Mouse (Mus musculus) E14TG2a.4 (cell line): Measurements from ENCODE around the gene Map3k13.
"Not testable (repeated sequence)": the region's sequence is repeated elsewhere in the genome, so short reads cannot be mapped to it uniquely, and the experiment has no call there.

Source experiments
- H3K27me3 ChIP-seq: 2 replicates; pipeline ENCODE4 v1.6.1; 2014; ENCODE audit warnings: low read length, control low read depth; ENCODE audit not compliant: insufficient read depth
- H3K36me3 ChIP-seq: 2 replicates; pipeline ENCODE4 v1.6.1; 2014; ENCODE audit warnings: low read length, control low read depth; ENCODE audit not compliant: insufficient read depth
- H3K4me1 ChIP-seq: replicated peaks from 2 replicates; pipeline ENCODE4 v1.6.1; 2014; ENCODE audit warnings: low read depth, low read length, control low read depth
- H3K4me3 ChIP-seq: replicated peaks from 2 replicates; pipeline ENCODE4 v1.5.1; 2014; ENCODE audit warnings: mild to moderate bottlenecking, low read length
- H3K9me3 ChIP-seq: 2 replicates; pipeline ENCODE4 v1.6.1; 2014; ENCODE audit warnings: low read length, control low read depth
- CTCF ChIP-seq: conservative IDR thresholded peaks from 2 replicates; pipeline ENCODE4 v1.5.1; 2014; ENCODE audit warnings: low read length
- NANOG ChIP-seq: IDR thresholded peaks from 2 replicates; pipeline ENCODE4 v1.6.1; 2014; ENCODE audit warnings: borderline replicate concordance, low read length, mixed read lengths
- POU5F1 ChIP-seq: IDR thresholded peaks from 2 replicates; pipeline ENCODE4 v1.6.1; 2014; ENCODE audit warnings: low read length, borderline replicate concordance

Map3k13 gene

GRCm38 (mm10) chr16:21794697-21795045, 525 bp downstream of the Map3k13 start:
- no peak for TF ChIP-seq POU5F1
- no peak for TF ChIP-seq NANOG
- no peak for TF ChIP-seq CTCF
- H3K9me3 ChIP-seq, result peaks cover 4% of the 10 kb centered on the region
- H3K36me3 ChIP-seq, result peaks cover 6% of the 10 kb centered on the region
- H3K27me3 ChIP-seq, result peaks cover 14% of the 10 kb centered on the region
- H3K4me3 ChIP-seq, result peak overlapping the region; percentile 93
- peaks cover 11% of the 10 kb centered on the region for H3K4me1 ChIP-seq

- TF ChIP-seq CTCF, result no peak
- TF ChIP-seq POU5F1, result no peak
- TF ChIP-seq NANOG, result no peak
- Histone ChIP-seq H3K4me1 (peaks cover 11% of the 10 kb centered on the region), H3K36me3 (peaks cover 10% of the 10 kb centered on the region), H3K4me3 (peak overlapping the region; percentile 93), H3K27me3 (peaks cover 14% of the 10 kb centered on the region), H3K9me3 (peaks cover 4% of the 10 kb centered on the region)
Measured at GRCm38 (mm10) chr16:21795071-21795470, 925 bp downstream of the Map3k13 start.

GRCm38 (mm10) chr16:21804258-21804657, 10.1 kb downstream of the Map3k13 start:
- no peaks in the 10 kb centered on the region for H3K27me3 ChIP-seq
- peaks cover 37% of the 10 kb centered on the region for H3K36me3 ChIP-seq
- peaks cover 38% of the 10 kb centered on the region for H3K9me3 ChIP-seq
- TF ChIP-seq CTCF (no peak), POU5F1 (no peak), NANOG (no peak)
- no peak overlapping the region for H3K4me3 ChIP-seq
- 0 out of 2 replicates have a peak, but pooled peaks cover 4% of the 10 kb centered on the region for H3K4me1 ChIP-seq

GRCm38 (mm10) chr16:21806892-21807291, 12.7 kb downstream of the Map3k13 start:
- no peaks in the 10 kb centered on the region for H3K27me3 ChIP-seq
- H3K36me3 ChIP-seq, result peaks cover 21% of the 10 kb centered on the region
- TF ChIP-seq CTCF, result no peak
- no peak for TF ChIP-seq POU5F1
- no peak for TF ChIP-seq NANOG
- H3K4me1 ChIP-seq, result 0 out of 2 replicates have a peak, but pooled peaks cover 4% of the 10 kb centered on the region
- H3K4me3 ChIP-seq, result no peak overlapping the region
- H3K9me3 ChIP-seq, result peaks cover 39% of the 10 kb centered on the region

GRCm38 (mm10) chr16:21807786-21808185, 13.6 kb downstream of the Map3k13 start:
- not testable (repeated sequence) for H3K27me3 ChIP-seq, H3K4me1 ChIP-seq, H3K4me3 ChIP-seq
- peaks cover 20% of the 10 kb centered on the region for H3K36me3 ChIP-seq
- H3K9me3 ChIP-seq, result peaks cover 39% of the 10 kb centered on the region

- Histone ChIP-seq H3K27me3 (no peaks in the 10 kb centered on the region), H3K9me3 (peaks cover 14% of the 10 kb centered on the region), H3K4me1 (peaks cover 11% of the 10 kb centered on the region; the same call in 1 of the 2 replicates), H3K36me3 (peaks cover 9% of the 10 kb centered on the region), H3K4me3 (no peak overlapping the region)
- no peak for TF ChIP-seq CTCF
- TF ChIP-seq POU5F1, result no peak
- no peak for TF ChIP-seq NANOG
Measured at GRCm38 (mm10) chr16:21813164-21813834, 19.2 kb downstream of the Map3k13 start.

- Histone ChIP-seq H3K36me3 (no peaks in the 10 kb centered on the region), H3K4me1 (peaks cover 14% of the 10 kb centered on the region), H3K4me3 (no peak overlapping the region), H3K27me3 (no peaks in the 10 kb centered on the region), H3K9me3 (peaks cover 4% of the 10 kb centered on the region; the same call in 1 of the 2 replicates)
- TF ChIP-seq POU5F1 (no peak), NANOG (no peak), CTCF (peak; percentile 98)
Measured at GRCm38 (mm10) chr16:21814861-21815668, 20.9 kb downstream of the Map3k13 start.

- no peak overlapping the region for H3K4me3 ChIP-seq
- H3K9me3 ChIP-seq, result no peaks in the 10 kb centered on the region
- no peaks in the 10 kb centered on the region for H3K27me3 ChIP-seq
- peaks cover 14% of the 10 kb centered on the region for H3K4me1 ChIP-seq
- no peaks in the 10 kb centered on the region for H3K36me3 ChIP-seq
- TF ChIP-seq NANOG (no peak), POU5F1 (no peak), CTCF (no peak)
Measured at GRCm38 (mm10) chr16:21815669-21816010, 21.5 kb downstream of the Map3k13 start.

GRCm38 (mm10) chr16:21818132-21818531, 24.0 kb downstream of the Map3k13 start:
- Histone ChIP-seq H3K4me1 (peaks cover 14% of the 10 kb centered on the region), H3K4me3 (no peak overlapping the region), H3K27me3 (no peaks in the 10 kb centered on the region), H3K36me3 (no peaks in the 10 kb centered on the region), H3K9me3 (no peaks in the 10 kb centered on the region)
- TF ChIP-seq POU5F1 (no peak), CTCF (no peak), NANOG (no peak)
